Mouse (Mus musculus) WW6 (cell line): ENCODE measurements around the gene Trim24.
"Not testable (repeated sequence)": the region's sequence is repeated elsewhere in the genome, so short reads cannot be mapped to it uniquely, and the experiment has no call there.

Experiments
- DNase-seq: peaks from one replicate; pipeline ENCODE4 v3.0.0-alpha.2; 2013; ENCODE audit warnings: low read depth, low spot score

Gene Trim24

GRCm38 (mm10) chr6:37870245-37871136, at the start of gene Trim24:
Gene Trim24, plus strand, starts transcription at chr6:37870811.
- DNase-seq: peak; percentile 91

- no peak for DNase-seq
Observed at GRCm38 (mm10) chr6:37821531-37822051, 49.0 kb upstream of the Trim24 start.

GRCm38 (mm10) chr6:37822390-37822789, 48.2 kb upstream of the Trim24 start:
- no peak for DNase-seq

GRCm38 (mm10) chr6:37823731-37824130, 46.9 kb upstream of the Trim24 start:
- DNase-seq: no peak

GRCm38 (mm10) chr6:37825331-37826115, 45.1 kb upstream of the Trim24 start:
- DNase-seq: peak; percentile 43

GRCm38 (mm10) chr6:37828955-37829354, 41.7 kb upstream of the Trim24 start:
- DNase-seq: no peak

GRCm38 (mm10) chr6:37829631-37830030, 41.0 kb upstream of the Trim24 start:
- no peak for DNase-seq

GRCm38 (mm10) chr6:37833691-37834090, 36.9 kb upstream of the Trim24 start:
- no peak for DNase-seq

GRCm38 (mm10) chr6:37836951-37837565, 33.6 kb upstream of the Trim24 start:
- not testable (repeated sequence) for DNase-seq

- DNase-seq: no peak
Observed at GRCm38 (mm10) chr6:37842779-37843605, 27.6 kb upstream of the Trim24 start.

- DNase-seq: no peak
Observed at GRCm38 (mm10) chr6:37843647-37844273, 26.9 kb upstream of the Trim24 start.

- DNase-seq: not testable (repeated sequence)
Observed at GRCm38 (mm10) chr6:37844947-37845346, 25.7 kb upstream of the Trim24 start.

GRCm38 (mm10) chr6:37847531-37847930, 23.1 kb upstream of the Trim24 start:
- DNase-seq: not testable (repeated sequence)

GRCm38 (mm10) chr6:37851352-37851751, 19.3 kb upstream of the Trim24 start:
- no peak for DNase-seq

- DNase-seq: no peak
Observed at GRCm38 (mm10) chr6:37853289-37853688, 17.3 kb upstream of the Trim24 start.

GRCm38 (mm10) chr6:37855384-37855783, 15.2 kb upstream of the Trim24 start:
- DNase-seq: no peak

- DNase-seq: not testable (repeated sequence)
Observed at GRCm38 (mm10) chr6:37856300-37856699, 14.3 kb upstream of the Trim24 start.

- DNase-seq: no peak
Observed at GRCm38 (mm10) chr6:37857196-37857874, 13.3 kb upstream of the Trim24 start.

GRCm38 (mm10) chr6:37858126-37858525, 12.5 kb upstream of the Trim24 start:
- DNase-seq: no peak

GRCm38 (mm10) chr6:37862893-37863292, 7.7 kb upstream of the Trim24 start:
- no peak for DNase-seq
